Mouse (Mus musculus): Measurements from ENCODE around the gene Abcf2.

GRCm38 (mm10) chr5:24595786-24596380 lies 18.6 kb upstream of the Abcf2 start:
- no peak for TF ChIP-seq CTCF (IDR thresholded peaks at IDR 0.05; ENCODE audit: control insufficient read depth, insufficient read depth, insufficient replicate concordance, low read depth, low read length)
- TF ChIP-seq POLR2A (IDR thresholded peaks at IDR 0.05; ENCODE audit: control insufficient read depth, low read depth, low read length), result no peak

Measured in testis, adult 2 months (tissue).